Mouse (Mus musculus): ENCODE data around the gene Krt76.

The Krt76 gene

DNA sequence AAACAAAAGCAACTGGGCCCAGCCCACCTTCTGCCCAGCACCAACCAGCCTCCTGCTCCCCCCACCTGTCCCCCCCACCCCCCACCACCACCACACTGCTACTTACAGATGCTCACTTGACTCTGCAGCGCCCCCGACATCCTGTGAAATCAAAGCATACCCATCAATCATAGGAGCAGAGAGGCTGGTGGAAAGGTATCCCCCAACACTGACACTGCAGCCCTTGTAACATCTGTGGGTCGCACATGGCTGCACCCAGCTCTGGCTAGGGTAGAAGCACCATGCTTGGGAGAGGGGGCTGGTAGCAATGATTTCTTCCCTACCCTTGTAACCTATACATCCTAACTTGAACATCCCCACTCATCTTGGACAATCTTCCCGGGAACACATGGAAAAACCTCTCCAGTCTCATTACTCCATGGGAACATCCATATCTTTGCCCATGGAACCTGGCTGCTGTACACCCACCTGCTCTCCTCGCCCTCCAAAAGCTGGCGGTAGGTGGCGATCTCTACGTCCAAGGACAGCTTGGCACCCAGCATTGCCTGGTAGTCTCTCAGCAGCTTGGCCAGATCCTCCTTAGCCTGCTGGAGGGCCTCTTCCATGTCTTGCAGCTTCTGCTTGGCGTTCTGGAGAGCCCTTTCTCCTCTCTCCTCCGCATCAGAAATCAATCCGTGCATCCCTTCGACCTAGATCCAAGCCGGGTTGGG, 32.1 kb downstream of the Krt76 start:
- no peak for DNase-seq (ENCODE audit: low read depth, low spot score)

DNA sequence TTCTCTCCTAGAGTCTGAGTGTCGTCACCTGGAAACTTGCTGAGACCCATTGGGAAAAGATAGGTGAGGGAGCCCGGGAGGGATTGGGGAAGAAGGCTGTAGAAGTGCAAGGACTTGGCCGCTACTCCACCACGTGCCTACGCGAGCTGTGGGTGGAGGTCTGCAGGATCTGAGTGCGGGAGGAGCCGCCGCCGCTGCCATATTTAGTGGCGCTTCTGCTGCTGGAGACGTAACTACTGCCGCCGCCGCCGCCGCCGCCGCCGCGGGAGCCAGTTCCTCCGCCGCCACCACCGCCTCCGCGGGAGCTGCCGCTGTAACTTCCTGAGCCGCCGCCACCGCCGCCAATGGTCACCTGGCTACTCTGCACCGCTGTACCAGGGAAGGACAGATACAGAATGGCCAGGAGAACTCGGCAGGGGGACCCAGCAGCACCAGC, 33.0 kb downstream of the Krt76 start:
- no peak for DNase-seq (ENCODE audit: low read depth, low spot score)

DNA sequence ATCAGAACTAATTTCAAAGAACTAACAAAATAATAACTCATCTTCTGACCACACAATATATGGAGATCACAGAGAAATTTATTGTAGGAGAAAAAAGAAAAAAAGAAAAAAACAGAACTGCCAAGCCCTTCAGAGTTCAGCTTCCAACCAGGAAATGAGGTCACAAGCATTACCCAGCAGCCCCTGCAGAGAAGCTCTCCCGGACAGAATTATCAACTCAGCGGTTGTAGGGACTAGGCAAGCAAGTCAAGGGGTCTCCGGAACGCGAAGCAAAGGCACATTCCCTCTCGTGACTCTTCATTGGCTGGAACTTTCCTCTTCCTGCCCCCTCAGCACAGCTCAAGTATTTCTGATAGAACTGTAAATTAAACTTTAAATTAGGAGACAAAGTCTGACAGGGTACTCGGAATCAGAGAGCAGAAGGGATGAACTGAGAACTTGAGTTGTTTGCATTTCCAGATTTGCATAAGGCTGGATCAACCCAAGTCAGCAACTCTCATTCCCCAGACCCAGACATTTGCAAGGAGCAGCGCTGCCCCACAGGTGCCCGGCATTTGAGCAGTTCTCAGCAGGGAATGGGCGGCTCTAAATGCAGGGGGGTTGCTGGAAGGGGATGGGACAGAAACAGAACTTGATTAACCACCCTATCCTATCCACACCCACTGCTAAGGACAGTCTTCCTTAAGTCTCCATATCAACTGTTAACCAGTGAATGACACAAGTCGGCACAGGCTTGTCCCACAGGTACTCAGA, 33.9 kb downstream of the Krt76 start:
- no peak for DNase-seq (ENCODE audit: low read depth, low spot score)

DNA sequence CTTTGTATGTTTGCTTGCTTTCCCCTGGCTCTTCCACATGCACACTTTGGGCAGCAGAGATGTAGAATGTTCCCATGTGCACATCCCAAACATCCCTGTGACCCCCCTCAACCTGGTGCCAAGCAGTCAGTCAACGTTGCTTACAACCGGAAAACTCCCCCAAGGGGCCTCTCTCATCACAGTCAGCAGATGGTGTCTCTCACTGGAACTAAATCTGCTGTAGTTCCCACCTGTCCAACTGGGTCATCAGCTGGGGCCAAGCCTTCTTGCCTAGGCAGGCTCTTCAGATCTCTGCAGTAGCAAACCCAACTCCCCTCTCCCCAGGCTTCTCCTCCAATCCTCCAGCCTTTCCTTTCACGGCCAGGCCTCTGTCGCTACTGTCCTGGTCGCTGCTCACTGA, 36.0 kb downstream of the Krt76 start:
- no peak for DNase-seq (ENCODE audit: low read depth, low spot score)

DNA sequence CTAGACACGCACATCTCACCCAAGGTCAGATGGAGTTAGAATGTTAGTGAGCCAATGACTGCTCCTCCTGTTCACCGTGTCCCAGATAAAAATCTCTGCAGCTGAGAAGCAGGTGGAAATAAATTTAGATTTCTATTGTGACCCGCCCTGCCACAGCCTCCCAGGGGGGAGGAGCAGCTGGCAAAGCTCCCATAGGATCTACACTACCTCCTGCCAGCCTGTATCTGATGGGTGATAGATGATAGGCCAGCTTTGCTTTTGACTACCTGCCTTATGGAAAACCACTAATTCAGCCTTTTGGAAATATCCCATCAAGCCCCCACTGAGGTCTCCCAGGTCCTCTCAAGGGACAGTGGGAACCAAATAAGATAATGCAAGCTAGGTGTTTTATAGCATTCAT, 37.0 kb downstream of the Krt76 start:
- DNase-seq (ENCODE audit: low read depth, low spot score), result no peak

DNA sequence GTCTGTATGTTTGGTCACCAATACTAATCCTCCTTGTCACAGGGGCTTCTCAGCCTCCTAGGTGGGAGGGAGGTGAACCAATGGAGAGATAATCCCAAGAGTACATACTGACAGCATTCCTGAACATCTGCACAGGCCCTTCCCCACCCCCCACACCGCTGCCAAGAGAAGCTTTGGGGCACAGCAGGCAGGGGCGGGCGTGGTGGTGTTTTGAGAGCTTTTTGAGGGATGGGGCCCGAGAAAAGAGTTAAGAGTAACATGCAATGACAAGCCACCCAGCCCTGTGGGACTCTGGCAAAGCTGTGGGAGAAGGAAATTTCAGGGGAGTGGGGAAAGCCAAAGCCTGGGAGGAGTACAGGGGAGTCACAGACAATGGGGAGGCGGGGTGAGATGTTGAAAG, 38.4 kb downstream of the Krt76 start:
- no peak for DNase-seq (ENCODE audit: low read depth, low spot score)

DNA sequence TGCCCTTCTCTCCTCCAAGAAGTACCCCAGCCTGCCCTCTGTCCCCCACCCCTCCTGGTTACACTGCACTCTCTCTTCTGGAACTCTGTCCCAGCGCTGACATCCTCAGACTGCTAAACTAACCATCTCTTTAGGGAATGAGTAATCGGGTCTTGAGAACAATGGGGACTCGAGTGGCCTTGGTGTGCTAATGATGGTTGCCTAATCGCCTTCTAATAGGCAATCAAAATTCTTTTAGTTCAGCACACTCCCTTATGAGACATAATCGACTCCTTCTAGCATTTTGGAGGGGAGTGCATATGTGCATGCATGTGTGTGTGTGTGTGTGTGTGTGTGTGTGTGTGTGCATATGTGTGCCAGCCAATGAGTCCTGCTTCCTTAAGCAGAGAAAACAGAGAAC, 40.1 kb downstream of the Krt76 start:
- no peak for DNase-seq (ENCODE audit: low read depth, low spot score)

DNA sequence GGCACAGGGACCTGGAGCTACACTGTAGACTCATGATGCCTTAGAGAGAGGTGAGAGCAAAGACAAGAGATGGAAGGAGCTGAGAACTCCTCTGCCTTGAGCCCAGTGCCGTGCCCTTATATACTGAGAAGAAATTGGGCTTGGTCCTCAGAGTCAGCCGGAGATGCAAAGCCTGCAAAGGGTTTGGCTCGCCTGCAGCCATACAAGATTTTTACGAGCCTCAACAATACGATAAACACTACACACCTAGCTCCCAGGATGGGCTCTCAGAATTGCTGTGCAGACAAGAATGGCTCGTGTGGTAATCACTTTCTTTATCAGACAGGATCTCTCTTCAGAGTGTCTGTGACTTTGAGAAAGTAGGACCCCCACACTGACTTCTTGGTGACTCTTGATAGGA, 42.0 kb downstream of the Krt76 start, which contains the start of gene Krt1:
TSS of gene Krt1 (minus strand) at position 101 of the 400 bp plus-strand sequence.
- DNase-seq (ENCODE audit: low read depth, low spot score), result no peak

DNA sequence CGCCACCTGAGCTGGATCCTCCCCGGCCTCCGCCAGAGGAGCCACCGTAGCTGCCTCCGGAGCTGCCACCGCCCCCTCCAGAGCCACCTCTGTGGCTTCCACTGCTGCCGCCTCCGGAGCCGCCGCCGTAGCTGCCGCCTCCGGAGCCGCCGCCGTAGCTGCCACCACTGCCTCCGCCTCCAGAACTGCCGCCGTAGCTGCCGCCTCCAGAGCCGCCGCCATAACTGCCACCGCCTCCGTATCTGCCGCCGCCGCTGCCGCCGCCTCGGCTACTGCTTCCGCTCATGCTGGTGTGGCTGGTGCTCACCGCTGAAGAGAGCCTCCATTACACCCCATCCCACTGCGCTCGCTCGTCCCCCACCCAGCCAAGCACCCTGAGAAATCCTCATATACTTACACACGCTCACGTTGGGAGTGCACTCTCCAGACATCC, 46.7 kb downstream of the Krt76 start:
- no peak for DNase-seq (ENCODE audit: low read depth, low spot score)

DNA sequence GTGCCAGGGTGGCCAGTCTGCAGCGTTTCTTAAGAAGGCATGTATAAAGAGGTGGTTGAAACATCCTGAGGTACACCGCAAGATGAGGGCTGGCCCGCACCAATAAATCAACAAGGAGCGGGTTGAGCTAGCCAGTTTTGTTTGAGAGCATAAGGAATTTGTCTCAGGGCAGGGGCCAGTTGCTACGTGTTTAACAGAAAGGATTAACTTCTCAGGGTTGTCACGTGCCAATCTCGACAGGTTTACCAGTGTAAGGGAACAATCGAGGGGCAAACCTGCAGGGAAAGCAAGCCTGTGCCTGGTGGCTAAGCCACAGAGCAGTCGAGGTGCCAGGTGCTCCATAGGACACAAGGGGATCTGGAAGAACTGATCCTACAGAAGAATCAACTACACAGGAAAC, 49.5 kb downstream of the Krt76 start:
- no peak for DNase-seq (ENCODE audit: low read depth, low spot score)

DNA sequence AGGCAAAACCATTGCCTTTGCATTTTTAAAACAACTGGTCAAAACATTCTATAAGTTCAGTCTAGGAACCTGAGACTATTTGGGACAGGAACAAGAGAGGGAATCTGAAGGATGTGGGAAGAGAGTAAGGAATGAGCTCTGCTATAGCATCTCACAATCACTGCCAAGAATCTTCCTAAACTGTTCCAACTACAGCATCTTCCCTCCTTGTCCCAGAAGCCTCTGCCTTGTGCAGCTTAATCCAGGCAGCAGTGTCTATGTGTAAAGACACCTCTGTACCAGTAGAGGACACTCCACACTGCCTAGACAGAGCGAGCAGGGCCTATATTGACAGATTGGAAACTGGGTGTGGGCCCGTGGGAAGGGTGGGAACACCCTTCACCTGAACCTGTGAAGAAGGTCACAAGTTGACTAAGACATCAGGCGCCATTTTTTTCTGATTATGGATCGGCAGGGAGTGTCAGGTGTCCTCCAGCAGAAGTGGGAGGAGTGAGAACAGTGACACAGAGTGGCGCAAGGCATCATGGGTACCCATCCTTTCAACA, 57.9 kb downstream of the Krt76 start:
- no peak for DNase-seq (ENCODE audit: low read depth, low spot score)

Data from forelimb bud, embryonic 11.5 days (tissue).